Mouse (Mus musculus) cortical plate, adult 2 months (tissue): ENCODE results near the gene Cdca3. TPM values are rescaled to one million over a fixed set of nuclear protein-coding genes. Genes with fewer than 3 reads are reported as not detected.

Source experiments
- H3K27ac ChIP-seq: fragments of 200-500 bp; 2 replicates; pipeline ENCODE4 v1.5.1; 2012; ENCODE audit warnings: low read length, control low read depth, inconsistent platforms; ENCODE audit not compliant: insufficient read depth
- H3K4me1 ChIP-seq: fragments of 200-500 bp; 2 replicates; pipeline ENCODE4 v1.6.1; 2011; ENCODE audit warnings: low read length; ENCODE audit not compliant: control insufficient read depth, insufficient read depth
- H3K4me3 ChIP-seq: fragments of 200-500 bp; 2 replicates; pipeline ENCODE4 v1.5.1; 2011; ENCODE audit warnings: mild to moderate bottlenecking, low read length, control low read depth; ENCODE audit not compliant: insufficient read depth
- CTCF ChIP-seq: fragments of 200-500 bp; IDR thresholded peaks from 2 replicates; pipeline ENCODE4 v1.5.1; 2011; ENCODE audit warnings: mild to moderate bottlenecking, control low read depth, low read length; ENCODE audit not compliant: insufficient read depth; ENCODE audit errors: extremely low read depth
- POLR2A ChIP-seq: fragments of 200-500 bp; IDR thresholded peaks from 2 replicates; pipeline ENCODE4 v1.6.1; 2011; ENCODE audit warnings: mild to moderate bottlenecking, low read length, control low read depth; ENCODE audit not compliant: insufficient read depth; ENCODE audit errors: extremely low read depth
- polyA plus RNA-seq: library from polyadenylated mRNA; depleted of rRNA; stranded (reverse); fragments of >200 nt; gene quantifications from 2 replicates; pipeline ENCODE4 v1.2.3, GENCODE M21; 2012

The Cdca3 gene
- polyA plus RNA-seq, 1 experiment = 2.3 TPM

DNA sequence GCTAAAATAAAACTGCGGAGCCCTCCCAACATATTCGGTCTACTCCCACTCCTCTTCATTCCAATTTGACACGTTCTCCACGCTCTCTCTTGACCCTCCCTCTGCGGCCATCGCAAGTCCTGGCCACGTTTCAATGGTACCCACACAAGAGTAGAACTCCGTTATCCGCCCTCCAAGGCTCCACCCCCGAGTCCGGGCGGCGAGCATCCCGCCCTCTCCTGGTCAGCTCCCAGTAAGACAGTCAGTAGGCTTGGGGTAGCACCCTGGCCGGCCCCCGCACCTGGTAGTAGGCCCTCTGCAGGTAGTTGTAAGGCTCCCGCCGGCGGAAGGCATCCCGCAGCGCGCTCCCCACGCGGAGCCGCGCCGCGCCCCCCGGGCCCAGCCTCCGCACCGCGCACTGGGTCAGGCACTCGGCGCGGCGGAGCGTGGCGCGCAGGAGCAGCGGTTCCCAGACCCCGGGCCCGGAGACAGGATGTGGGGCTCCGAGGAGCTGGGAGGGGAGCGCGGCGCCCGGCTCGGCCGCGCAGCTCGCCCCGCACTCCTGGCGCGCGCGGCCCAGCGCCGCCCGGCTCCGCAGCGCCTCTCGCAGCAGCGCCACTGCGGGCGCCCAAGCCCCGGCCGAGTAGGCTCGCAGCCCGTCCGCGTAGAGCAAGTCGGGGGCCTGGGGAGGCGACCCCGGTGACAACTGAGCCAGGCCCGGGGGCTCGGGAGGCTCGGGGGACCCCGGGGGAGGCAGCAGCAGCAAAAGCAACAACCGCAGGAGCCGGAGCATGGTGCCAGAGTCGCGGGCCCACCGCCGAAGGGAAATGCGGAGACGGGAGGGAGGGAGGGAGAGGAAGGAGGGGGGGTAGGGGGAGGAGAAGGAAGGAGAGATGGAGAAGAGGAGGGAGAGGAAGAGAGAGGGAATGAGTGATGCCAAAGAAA is 27.8 kb downstream of the Cdca3 start, which contains the start of gene P3h3:
Gene P3h3, minus strand, starts transcription at position 837 of the 924 bp plus-strand sequence.
- TF ChIP-seq POLR2A = no peak
- 0 out of 2 replicates have a peak, but pooled peaks have one; percentile 14 for TF ChIP-seq CTCF
- peak within 1 kb of the TSS; percentile 51; the same call in 1 of the 2 replicates for H3K27ac ChIP-seq
- H3K4me1 ChIP-seq = peaks cover 4% of the 10 kb centered on the region
- peak within 1 kb of the TSS; percentile 36 for H3K4me3 ChIP-seq

GRCm38 (mm10) chr6:124857840-124858530 is 28.6 kb downstream of the Cdca3 start:
- H3K27ac ChIP-seq = no peak overlapping the region
- TF ChIP-seq POLR2A = peak; percentile 49; the same call in 1 of the 2 replicates
- TF ChIP-seq CTCF = no peak
- H3K4me1 ChIP-seq = peaks cover 4% of the 10 kb centered on the region
- peak overlapping the region; percentile 36 for H3K4me3 ChIP-seq

- TF ChIP-seq CTCF (no peak), POLR2A (no peak)
- H3K4me3 ChIP-seq = no peak overlapping the region
- H3K4me1 ChIP-seq = peaks cover 4% of the 10 kb centered on the region
- no peak overlapping the region for H3K27ac ChIP-seq
These were observed 29.4 kb downstream of the Cdca3 start for GRCm38 (mm10) chr6:124858561-124859318.

GRCm38 (mm10) chr6:124859725-124860124 is 30.4 kb downstream of the Cdca3 start:
- H3K4me3 ChIP-seq = peak overlapping the region; percentile 9; the same call in 1 of the 2 replicates

GRCm38 (mm10) chr6:124860511-124860910 is 31.2 kb downstream of the Cdca3 start:
- no peak for TF ChIP-seq CTCF
- TF ChIP-seq POLR2A = no peak
- Histone ChIP-seq H3K4me1 (peaks cover 4% of the 10 kb centered on the region), H3K27ac (no peak overlapping the region), H3K4me3 (no peak overlapping the region)

More at GRCm38 (mm10) chr6:124859725-124860124, 30.4 kb downstream of the Cdca3 start:
- H3K4me1 ChIP-seq = peaks cover 4% of the 10 kb centered on the region
- peak; percentile 45; the same call in 1 of the 2 replicates for TF ChIP-seq POLR2A
- peak; percentile 80 for TF ChIP-seq CTCF
- peak overlapping the region; percentile 17; the same call in 1 of the 2 replicates for H3K27ac ChIP-seq

- no peak; the same call in 1 of the 2 replicates for TF ChIP-seq POLR2A
- no peak for TF ChIP-seq CTCF
- Histone ChIP-seq H3K4me3 (peak overlapping the region; percentile 92; the same call in 1 of the 2 replicates), H3K4me1 (peaks cover 4% of the 10 kb centered on the region), H3K27ac (0 out of 2 replicates have a peak overlapping the region, but pooled peaks have one; percentile 16)
These were observed 31.9 kb downstream of the Cdca3 start for GRCm38 (mm10) chr6:124861266-124861665.

- TF ChIP-seq CTCF (no peak), POLR2A (no peak)
- Histone ChIP-seq H3K4me1 (peaks cover 4% of the 10 kb centered on the region), H3K27ac (peak overlapping the region; percentile 27), H3K4me3 (peak overlapping the region; percentile 92)
These were observed 32.5 kb downstream of the Cdca3 start for GRCm38 (mm10) chr6:124861802-124862201.

GRCm38 (mm10) chr6:124862406-124863124 is 33.2 kb downstream of the Cdca3 start:
- H3K4me1 ChIP-seq = peaks cover 4% of the 10 kb centered on the region
- peak overlapping the region; percentile 92 for H3K4me3 ChIP-seq
- peak overlapping the region; percentile 95 for H3K27ac ChIP-seq
- TF ChIP-seq CTCF = no peak
- TF ChIP-seq POLR2A = peak; percentile 65
